Mouse (Mus musculus) midbrain, embryonic 13.5 days (tissue): Measurements from ENCODE around the gene Alox8. TPM values are rescaled to one million over a fixed set of nuclear protein-coding genes. Genes with fewer than 3 reads are reported as not detected.

Experiments used
- ATAC-seq: fragments of 200-750 bp; cut with Nextera tagmentation; 2 replicates; pipeline ENCODE4 v1.8.0; 2017; ENCODE audit warnings: mild to moderate bottlenecking, moderate TSS enrichment, moderate library complexity
- H3K27ac ChIP-seq: fragments of 300-500 bp; sonication (generic); 2 replicates; pipeline ENCODE4 v1.5.1; 2015; ENCODE audit warnings: inconsistent platforms, mild to moderate bottlenecking, moderate library complexity
- H3K27me3 ChIP-seq: fragments of 300-500 bp; sonication (generic); 2 replicates; pipeline ENCODE4 v1.6.1; 2015; ENCODE audit warnings: mild to moderate bottlenecking, inconsistent platforms
- H3K36me3 ChIP-seq: fragments of 300-500 bp; sonication (generic); 2 replicates; pipeline ENCODE4 v1.6.1; 2015; ENCODE audit warnings: mild to moderate bottlenecking, inconsistent platforms
- H3K4me1 ChIP-seq: fragments of 300-500 bp; sonication (generic); replicated peaks from 2 replicates; pipeline ENCODE4 v1.6.1; 2015; ENCODE audit warnings: inconsistent platforms
- H3K4me2 ChIP-seq: fragments of 300-500 bp; sonication (generic); replicated peaks from 2 replicates; pipeline ENCODE4 v1.6.1; 2015; ENCODE audit warnings: moderate library complexity, mild to moderate bottlenecking, inconsistent platforms
- H3K4me3 ChIP-seq: fragments of 300-500 bp; sonication (generic); replicated peaks from 2 replicates; pipeline ENCODE4 v1.5.1; 2015; ENCODE audit warnings: mild to moderate bottlenecking, inconsistent platforms
- H3K9ac ChIP-seq: fragments of 300-500 bp; sonication (generic); replicated peaks from 2 replicates; pipeline ENCODE4 v1.6.1; 2015; ENCODE audit warnings: mild to moderate bottlenecking, inconsistent platforms
- H3K9me3 ChIP-seq: fragments of 300-500 bp; sonication (generic); 2 replicates; pipeline ENCODE4 v1.6.1; 2016; ENCODE audit warnings: mild to moderate bottlenecking, inconsistent platforms
- WGBS: fragments of 180-500 bp; shearing (Covaris S2); methylation state at CpG from one replicate; pipeline ENCODE4 v1.1.7; 2015; 5-methylcytosine and 5-hydroxymethylcytosine counted together
- polyA plus RNA-seq: library from polyadenylated mRNA; unstranded; fragments of >200 nt; fragmentation: Nextera tagmentation; extraction: Ambion mirVana; gene quantifications from 2 replicates; pipeline ENCODE4 v1.2.1, GENCODE M21; 2015

Gene Alox8
- polyA plus RNA-seq, 1 experiment from 2014 or later = 0.07 TPM

GRCm38 (mm10) chr11:69135361-69135760 is 62.3 kb downstream of the Alox8 start:
- Histone ChIP-seq H3K9ac (no peak overlapping the region), H3K9me3 (no peaks in the 10 kb centered on the region), H3K27ac (no peak overlapping the region), H3K4me1 (peaks cover 12% of the 10 kb centered on the region), H3K4me3 (no peak overlapping the region), H3K4me2 (no peak overlapping the region), H3K36me3 (no peaks in the 10 kb centered on the region), H3K27me3 (peaks cover 17% of the 10 kb centered on the region; the same call in 1 of the 2 replicates)
- no peak for ATAC-seq
- WGBS = 93% methylated on average over 5 of the region's 6 CpGs

GRCm38 (mm10) chr11:69134622-69134968 is 63.0 kb downstream of the Alox8 start:
- Histone ChIP-seq H3K9me3 (no peaks in the 10 kb centered on the region), H3K27ac (no peak overlapping the region), H3K4me3 (peak overlapping the region; percentile 42), H3K4me2 (peak overlapping the region; percentile 62), H3K4me1 (peaks cover 12% of the 10 kb centered on the region), H3K9ac (peak overlapping the region; percentile 54), H3K36me3 (no peaks in the 10 kb centered on the region), H3K27me3 (peaks cover 24% of the 10 kb centered on the region; the same call in 1 of the 2 replicates)
- peak; percentile 65 for ATAC-seq
- WGBS = 21% methylated on average over 8 of the region's 8 CpGs

Other genes with a start within 250 kb of the Alox8 start
- gene Arhgef15, start 240.4 kb downstream of the Alox8 start, polyA plus RNA-seq = 12.1 and 13.6 TPM in 2 replicates
- gene Slc25a35, start 229.7 kb downstream of the Alox8 start, polyA plus RNA-seq = 1.2 and 1.3 TPM in 2 replicates
- 30.4 and 31.6 TPM in 2 replicates for gene Rangrf, start 222.7 kb downstream of the Alox8 start, polyA plus RNA-seq
- gene Pfas, start 189.4 kb downstream of the Alox8 start, polyA plus RNA-seq = 25.7 and 26.0 TPM in 2 replicates
- gene Ctc1, start 181.9 kb downstream of the Alox8 start, polyA plus RNA-seq = 51.2 and 58.8 TPM in 2 replicates
- 61.3 and 62.6 TPM in 2 replicates for gene Aurkb, start 152.2 kb downstream of the Alox8 start, polyA plus RNA-seq
- 11.3 and 13.5 TPM in 2 replicates for gene Borcs6, start 138.1 kb downstream of the Alox8 start, polyA plus RNA-seq
- 31.7 and 42.5 TPM in 2 replicates for gene Tmem107, start 127.0 kb downstream of the Alox8 start, polyA plus RNA-seq
- 175 and 188 TPM in 2 replicates for gene Vamp2, start 109.4 kb downstream of the Alox8 start, polyA plus RNA-seq
- gene Per1, start 102.6 kb downstream of the Alox8 start, polyA plus RNA-seq = 8.6 and 10.5 TPM in 2 replicates
- gene Hes7, start 77.4 kb downstream of the Alox8 start, polyA plus RNA-seq = 0.10 and 0.26 TPM in 2 replicates
- 0.28 TPM in 1 of 2 replicates, not detected in the other for gene 9130213A22Rik, start 75.3 kb downstream of the Alox8 start, polyA plus RNA-seq
- 0.39 and 0.43 TPM in 2 replicates for gene Aloxe3, start 71.9 kb downstream of the Alox8 start, polyA plus RNA-seq
- 0.13 TPM in 1 of 2 replicates, not detected in the other for gene Alox12b, start 40.9 kb downstream of the Alox8 start, polyA plus RNA-seq
- gene Gucy2e, start 39.2 kb upstream of the Alox8 start, polyA plus RNA-seq = 0.32 and 0.42 TPM in 2 replicates
- 29.8 and 30.8 TPM in 2 replicates for gene Cntrob, start 125.9 kb upstream of the Alox8 start, polyA plus RNA-seq
- 221 and 223 TPM in 2 replicates for gene Trappc1, start 126.1 kb upstream of the Alox8 start, polyA plus RNA-seq
- gene Kcnab3, start 128.4 kb upstream of the Alox8 start, polyA plus RNA-seq = 3.9 and 4.9 TPM in 2 replicates
- 146 and 155 TPM in 2 replicates for gene Rnf227, start 142.6 kb upstream of the Alox8 start, polyA plus RNA-seq
- 83.5 and 91.9 TPM in 2 replicates for gene Chd3, start 171.6 kb upstream of the Alox8 start, polyA plus RNA-seq
- gene Naa38, start 197.6 kb upstream of the Alox8 start, polyA plus RNA-seq = 92.2 and 105 TPM in 2 replicates
- 41.8 and 47.7 TPM in 2 replicates for gene Cyb5d1, start 197.8 kb upstream of the Alox8 start, polyA plus RNA-seq
- 4.9 and 7.0 TPM in 2 replicates for gene Tmem88, start 200.4 kb upstream of the Alox8 start, polyA plus RNA-seq
- gene Kdm6b, start 215.8 kb upstream of the Alox8 start, polyA plus RNA-seq = 54.9 and 59.2 TPM in 2 replicates